Mouse (Mus musculus) lung, embryonic 14.5 days (tissue): ENCODE results near the gene Il18. TPM values are rescaled to one million over a fixed set of nuclear protein-coding genes. Genes with fewer than 3 reads are reported as not detected.

Experiments used
- ATAC-seq: fragments of 200-750 bp; cut with Nextera tagmentation; 2 replicates; pipeline ENCODE4 v1.8.0; 2017; ENCODE audit warnings: mild to moderate bottlenecking, moderate TSS enrichment, moderate library complexity; ENCODE audit not compliant: insufficient read depth
- DNase-seq: peaks from one replicate; pipeline ENCODE4 v3.0.0-alpha.2; 2015
- H3K27ac ChIP-seq: fragments of 300-500 bp; sonication (generic); 2 replicates; pipeline ENCODE4 v1.5.1; 2014; ENCODE audit warnings: low read depth, mild to moderate bottlenecking, moderate library complexity
- H3K27me3 ChIP-seq: fragments of 300-500 bp; sonication (generic); 2 replicates; pipeline ENCODE4 v1.6.1; 2014; ENCODE audit warnings: low read length, control low read depth; ENCODE audit not compliant: insufficient read depth
- H3K36me3 ChIP-seq: fragments of 300-500 bp; sonication (generic); 2 replicates; pipeline ENCODE4 v1.6.1; 2014; ENCODE audit warnings: control low read depth; ENCODE audit not compliant: insufficient read depth
- H3K4me1 ChIP-seq: fragments of 300-500 bp; sonication (generic); 2 replicates; pipeline ENCODE4 v1.6.1; 2014; ENCODE audit warnings: antibody characterized with exemption, control low read depth; ENCODE audit not compliant: insufficient read depth
- H3K4me2 ChIP-seq: fragments of 300-500 bp; sonication (generic); 2 replicates; pipeline ENCODE4 v1.6.1; 2014; ENCODE audit warnings: mild to moderate bottlenecking
- H3K4me3 ChIP-seq: fragments of 300-500 bp; sonication (generic); 2 replicates; pipeline ENCODE4 v1.5.1; 2014; ENCODE audit warnings: low read depth, low read length
- H3K9ac ChIP-seq: fragments of 300-500 bp; sonication (generic); 2 replicates; pipeline ENCODE4 v1.6.1; 2014
- H3K9me3 ChIP-seq: fragments of 300-500 bp; sonication (generic); 2 replicates; pipeline ENCODE4 v1.6.1; 2016; ENCODE audit warnings: low read depth, low read length, control low read depth
- CTCF ChIP-seq: IDR thresholded peaks from 2 replicates; pipeline ENCODE4 v1.5.1; 2016; ENCODE audit warnings: antibody characterized with exemption, low read depth
- WGBS: fragments of 180-500 bp; shearing (Covaris S2); extraction: QIAGEN DNeasy Blood & Tissue Kit; methylation state at CpG from one replicate; pipeline ENCODE4 v1.1.7; 2014; 5-methylcytosine and 5-hydroxymethylcytosine counted together
- polyA plus RNA-seq: library from polyadenylated mRNA; unstranded; fragments of >200 nt; fragmentation: Nextera tagmentation; extraction: Ambion mirVana; gene quantifications from 2 replicates; pipeline ENCODE4 v1.2.1, GENCODE M21; 2014

Gene Il18
- polyA plus RNA-seq, 1 experiment from 2014 or later: 6.6 TPM

DNA sequence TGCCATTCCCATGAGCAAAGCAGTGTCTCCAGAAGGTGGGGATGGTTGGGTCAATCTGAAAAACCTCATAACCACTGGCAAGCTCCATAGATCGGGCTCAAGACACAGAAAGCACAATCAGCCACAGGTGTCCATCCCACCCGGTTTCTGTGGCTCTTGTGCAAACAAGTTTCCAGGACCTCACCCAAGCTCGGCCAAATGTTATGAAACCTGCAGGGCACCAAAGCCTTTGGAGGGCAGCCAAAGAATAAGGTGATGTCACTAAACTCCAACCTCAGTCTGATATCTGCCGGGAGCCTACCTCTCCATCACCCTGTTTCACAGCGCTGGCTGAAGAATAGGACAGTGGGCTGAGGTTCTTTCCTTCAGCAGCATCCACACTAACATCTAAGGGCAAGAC is 18.7 kb upstream of the Il18 start:
- Histone ChIP-seq H3K9me3 (no peaks in the 10 kb centered on the region), H3K36me3 (no peaks in the 10 kb centered on the region), H3K4me1 (no peaks in the 10 kb centered on the region), H3K27me3 (no peaks in the 10 kb centered on the region), H3K27ac (no peak overlapping the region), H3K4me3 (no peak overlapping the region), H3K9ac (no peak overlapping the region), H3K4me2 (no peak overlapping the region)
- ATAC-seq (no peak), DNase-seq (no peak)
- no peak for TF ChIP-seq CTCF
- WGBS: 74% methylated on average over 5 of the region's 5 CpGs

DNA sequence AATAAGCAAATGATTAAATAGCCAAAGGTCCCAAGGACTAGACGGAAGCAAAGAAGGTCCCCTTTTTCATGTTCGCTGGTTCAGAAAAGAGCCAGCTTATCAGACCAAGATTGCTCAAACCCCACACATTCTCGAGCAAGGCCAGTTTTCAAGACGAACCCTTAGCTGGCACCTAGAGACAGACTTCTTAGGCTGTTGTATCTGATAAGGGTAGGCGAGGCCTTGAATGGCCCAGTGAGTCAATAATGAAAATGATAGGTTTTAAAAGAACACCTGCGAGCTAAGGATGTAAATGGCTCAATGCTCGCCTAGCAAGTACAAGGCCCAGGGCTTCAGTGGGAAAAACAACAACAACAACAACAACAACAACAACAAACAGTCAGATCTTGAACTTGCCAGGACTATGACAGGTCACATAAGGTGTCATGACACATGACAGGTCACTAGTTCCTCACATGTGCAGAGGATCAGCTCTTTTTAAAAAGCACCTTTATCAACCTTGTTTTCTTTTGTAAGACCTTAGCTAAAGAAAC is 18.0 kb upstream of the Il18 start:
- no peak for DNase-seq
- 56% methylated on average over 7 of the region's 7 CpGs for WGBS
- no peak for TF ChIP-seq CTCF
- Histone ChIP-seq H3K4me1 (no peaks in the 10 kb centered on the region), H3K9me3 (no peaks in the 10 kb centered on the region), H3K27ac (no peak overlapping the region), H3K9ac (no peak overlapping the region), H3K4me2 (no peak overlapping the region), H3K27me3 (no peaks in the 10 kb centered on the region), H3K4me3 (no peak overlapping the region), H3K36me3 (no peaks in the 10 kb centered on the region)
- ATAC-seq: no peak

DNA sequence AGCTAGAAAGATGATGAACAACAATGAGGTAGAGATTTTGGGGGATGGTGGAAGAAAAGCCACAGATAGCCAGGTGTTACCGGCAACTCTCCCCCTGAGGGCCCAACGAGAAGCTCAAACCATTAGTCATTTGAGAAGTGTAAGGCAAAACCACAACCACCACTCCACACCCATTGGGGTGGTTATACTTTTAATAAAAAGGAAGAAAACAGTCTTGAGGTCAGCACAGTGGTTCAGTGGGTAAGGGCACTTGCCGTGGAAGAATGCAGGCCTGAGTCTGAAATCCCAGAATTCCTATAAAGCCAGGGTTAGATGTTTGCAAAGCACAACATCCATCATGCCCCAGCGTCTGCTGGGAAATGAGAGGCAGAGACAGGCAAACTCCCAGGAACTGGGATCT is 17.3 kb upstream of the Il18 start:
- no peak for ATAC-seq
- Histone ChIP-seq H3K36me3 (no peaks in the 10 kb centered on the region), H3K4me3 (no peak overlapping the region), H3K27ac (no peak overlapping the region), H3K4me1 (no peaks in the 10 kb centered on the region), H3K9ac (no peak overlapping the region), H3K27me3 (no peaks in the 10 kb centered on the region), H3K9me3 (no peaks in the 10 kb centered on the region), H3K4me2 (no peak overlapping the region)
- no peak for TF ChIP-seq CTCF
- DNase-seq: no peak
- WGBS: 52% methylated on average over 4 of the region's 4 CpGs

DNA sequence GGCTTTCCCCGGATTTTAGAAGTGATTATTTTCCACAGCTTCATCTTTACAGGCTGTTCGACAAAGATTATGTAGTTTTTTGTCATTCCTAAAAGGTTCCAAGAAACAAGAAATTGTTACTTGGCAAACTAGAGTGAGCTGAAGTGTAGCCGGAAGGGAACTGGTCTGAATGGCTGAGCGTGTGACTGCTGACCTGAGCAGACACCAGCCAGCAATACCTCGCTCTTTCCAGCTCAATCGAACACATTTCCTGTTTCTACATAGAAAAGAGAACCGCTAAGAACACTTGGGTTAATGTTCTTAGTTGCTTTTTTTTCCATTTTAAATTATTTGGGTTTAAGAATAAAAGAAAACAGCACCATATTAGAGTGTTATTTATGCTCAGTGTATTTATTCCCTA is 14.5 kb upstream of the Il18 start:
- no peak for ATAC-seq
- Histone ChIP-seq H3K27ac (no peak overlapping the region), H3K9me3 (no peaks in the 10 kb centered on the region), H3K4me1 (no peaks in the 10 kb centered on the region), H3K27me3 (no peaks in the 10 kb centered on the region), H3K4me3 (no peak overlapping the region), H3K9ac (no peak overlapping the region), H3K4me2 (no peak overlapping the region), H3K36me3 (no peaks in the 10 kb centered on the region)
- WGBS: 56% methylated on average over 7 of the region's 7 CpGs
- TF ChIP-seq CTCF: no peak
- DNase-seq: no peak

DNA sequence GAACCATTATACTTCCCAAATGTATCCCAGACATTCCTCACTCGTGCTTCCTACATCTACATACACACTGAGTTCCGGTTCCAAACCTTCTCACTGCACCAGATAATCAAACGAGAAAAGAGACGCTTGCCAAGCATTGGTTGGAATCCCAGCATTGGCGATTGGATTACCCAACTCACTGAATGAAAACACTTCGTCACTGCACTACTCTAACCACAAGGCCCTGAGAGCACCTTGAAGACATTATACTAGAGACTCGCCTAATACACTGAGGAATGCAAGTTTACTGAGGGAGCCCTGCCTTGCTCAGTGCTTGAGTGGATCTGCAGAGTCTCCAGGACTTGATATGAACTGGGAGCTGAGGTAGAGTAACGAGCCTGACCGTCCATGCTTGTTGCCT is 12.2 kb upstream of the Il18 start:
- ATAC-seq (no peak), DNase-seq (no peak)
- Histone ChIP-seq H3K9me3 (no peaks in the 10 kb centered on the region), H3K36me3 (no peaks in the 10 kb centered on the region), H3K4me1 (no peaks in the 10 kb centered on the region), H3K9ac (no peak overlapping the region), H3K27ac (no peak overlapping the region), H3K4me3 (no peak overlapping the region), H3K4me2 (no peak overlapping the region), H3K27me3 (no peaks in the 10 kb centered on the region)
- TF ChIP-seq CTCF: no peak
- 70% methylated on average over 9 of the region's 9 CpGs for WGBS

DNA sequence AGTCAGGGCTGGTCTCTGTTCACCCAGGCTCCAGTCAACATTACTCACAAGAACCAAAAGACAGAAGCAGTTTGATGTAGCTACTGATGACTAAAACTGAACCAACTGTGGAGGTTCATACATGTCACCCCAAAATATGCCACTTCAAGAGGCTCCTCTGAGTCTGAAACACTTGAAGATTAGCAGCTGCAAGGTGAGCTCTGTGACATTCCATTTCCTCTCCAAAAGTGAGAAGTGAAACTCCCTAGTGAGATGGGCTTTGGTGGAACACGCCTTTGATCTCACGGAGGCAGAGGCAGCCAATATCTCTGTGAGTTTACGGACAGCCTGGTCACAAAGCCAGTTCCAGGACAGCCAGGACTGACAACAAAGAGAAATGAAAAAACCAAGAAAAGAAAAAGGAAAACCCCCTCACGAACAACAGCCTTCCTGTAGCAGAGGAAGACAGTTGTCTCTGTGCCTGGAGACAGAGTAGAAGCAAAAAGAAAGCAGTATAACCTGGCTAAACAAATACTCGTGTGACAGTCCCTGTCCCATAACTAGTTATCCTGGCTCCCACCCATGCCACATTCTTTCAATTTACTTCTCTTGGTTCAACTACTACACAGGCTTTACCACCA is 6.7 kb upstream of the Il18 start:
- ATAC-seq (no peak), DNase-seq (no peak)
- Histone ChIP-seq H3K9ac (no peak overlapping the region), H3K27ac (no peak overlapping the region), H3K4me1 (no peaks in the 10 kb centered on the region), H3K9me3 (no peaks in the 10 kb centered on the region), H3K27me3 (no peaks in the 10 kb centered on the region), H3K4me2 (no peak overlapping the region), H3K36me3 (no peaks in the 10 kb centered on the region), H3K4me3 (no peak overlapping the region)
- WGBS: 25% methylated on average over 5 of the region's 5 CpGs
- no peak for TF ChIP-seq CTCF

DNA sequence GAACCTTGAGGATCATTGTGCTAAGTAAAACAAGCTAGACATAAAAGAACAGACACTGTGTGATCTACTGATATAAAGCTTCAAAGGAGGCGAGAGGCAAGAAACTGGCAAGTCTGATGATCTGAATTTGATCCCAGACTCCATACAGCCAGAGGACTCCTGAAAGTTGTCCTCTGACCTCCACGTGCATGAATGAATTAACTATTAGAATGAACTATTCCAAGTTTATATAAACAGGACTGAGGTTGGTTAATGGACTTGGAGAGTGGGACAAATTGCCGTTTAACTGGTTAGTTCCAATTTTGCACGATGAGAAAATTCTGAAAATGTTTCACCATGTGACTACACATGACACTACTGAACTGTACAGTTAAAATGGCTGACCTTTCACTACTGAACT is 5.7 kb upstream of the Il18 start:
- no peaks in the 10 kb centered on the region for H3K36me3 ChIP-seq
- H3K27ac ChIP-seq: no peak overlapping the region
- ATAC-seq (no peak), DNase-seq (no peak)
- H3K27me3 ChIP-seq: no peaks in the 10 kb centered on the region
- H3K9me3 ChIP-seq: no peaks in the 10 kb centered on the region
- no peak overlapping the region for H3K4me2 ChIP-seq
- no peak overlapping the region for H3K4me3 ChIP-seq
- no peak overlapping the region for H3K9ac ChIP-seq
- 41% methylated on average over 4 of the region's 4 CpGs for WGBS
- TF ChIP-seq CTCF: no peak
- no peaks in the 10 kb centered on the region for H3K4me1 ChIP-seq

DNA sequence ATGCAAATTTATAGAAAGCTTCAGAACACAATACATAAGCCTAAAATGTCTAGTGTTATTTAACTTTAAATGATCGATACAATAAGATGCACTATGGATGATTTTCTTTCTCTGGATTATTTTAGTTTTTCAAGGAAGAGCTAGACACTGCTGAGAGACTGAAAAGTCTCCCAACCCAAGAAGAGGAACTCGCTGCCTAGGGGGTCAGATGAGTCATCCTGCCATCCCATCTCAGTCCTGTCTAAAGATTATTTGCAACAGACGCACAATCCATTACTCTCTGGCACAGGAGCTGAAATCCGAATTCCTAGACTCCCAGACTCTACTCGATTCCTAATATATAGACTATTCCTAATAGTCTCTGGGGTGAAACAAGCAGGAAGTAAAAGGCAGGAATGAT is 2.4 kb upstream of the Il18 start:
- H3K27me3 ChIP-seq: no peaks in the 10 kb centered on the region
- DNase-seq (no peak), ATAC-seq (no peak)
- no peaks in the 10 kb centered on the region for H3K9me3 ChIP-seq
- no peak overlapping the region for H3K27ac ChIP-seq
- H3K4me3 ChIP-seq: no peak overlapping the region
- WGBS: 57% methylated on average over 5 of the region's 5 CpGs
- no peak overlapping the region for H3K4me2 ChIP-seq
- no peak overlapping the region for H3K9ac ChIP-seq
- no peak for TF ChIP-seq CTCF
- no peaks in the 10 kb centered on the region for H3K4me1 ChIP-seq
- H3K36me3 ChIP-seq: no peaks in the 10 kb centered on the region
